Mouse (Mus musculus) forebrain, embryonic 14.5 days (tissue): ENCODE measurements around the gene Pcdh9. TPM values are rescaled to one million over a fixed set of nuclear protein-coding genes. Genes with fewer than 3 reads are reported as not detected.

Source experiments
- ATAC-seq: fragments of 200-750 bp; cut with Nextera tagmentation; 2 replicates; pipeline ENCODE4 v1.8.0; 2017; ENCODE audit warnings: mild to moderate bottlenecking, moderate library complexity
- DNase-seq: peaks from one replicate; pipeline ENCODE4 v3.0.0-alpha.2; 2015; ENCODE audit warnings: low spot score
- H3K27ac ChIP-seq: fragments of 300-500 bp; sonication (generic); 2 replicates; pipeline ENCODE4 v1.5.1; 2014; ENCODE audit warnings: low read depth, mild to moderate bottlenecking, control low read depth, low read length, moderate library complexity
- H3K27me3 ChIP-seq: fragments of 300-500 bp; sonication (generic); replicated peaks from 2 replicates; pipeline ENCODE4 v1.6.1; 2014; ENCODE audit warnings: low read length, control low read depth, mixed read lengths; ENCODE audit not compliant: control insufficient read depth, insufficient read depth
- H3K36me3 ChIP-seq: fragments of 300-500 bp; sonication (generic); 2 replicates; pipeline ENCODE4 v1.6.1; 2014; ENCODE audit warnings: low read length, control low read depth; ENCODE audit not compliant: control insufficient read depth, insufficient read depth
- H3K4me1 ChIP-seq: fragments of 300-500 bp; sonication (generic); 2 replicates; pipeline ENCODE4 v1.6.1; 2014; ENCODE audit warnings: antibody characterized with exemption, low read length, control low read depth; ENCODE audit not compliant: control insufficient read depth, insufficient read depth
- H3K4me2 ChIP-seq: fragments of 300-500 bp; sonication (generic); 2 replicates; pipeline ENCODE4 v1.6.1; 2014; ENCODE audit warnings: mild to moderate bottlenecking, control low read depth, low read length
- H3K4me3 ChIP-seq: fragments of 300-500 bp; sonication (generic); 2 replicates; pipeline ENCODE4 v1.5.1; 2014; ENCODE audit warnings: low read depth, low read length, control low read depth
- H3K9ac ChIP-seq: fragments of 300-500 bp; sonication (generic); 2 replicates; pipeline ENCODE4 v1.6.1; 2014; ENCODE audit warnings: mild to moderate bottlenecking, low read length, control low read depth, moderate library complexity
- H3K9me3 ChIP-seq: fragments of 300-500 bp; sonication (generic); replicated peaks from 2 replicates; pipeline ENCODE4 v1.6.1; 2016; ENCODE audit warnings: low read length, control low read depth, mixed read lengths; ENCODE audit not compliant: control insufficient read depth
- WGBS: fragments of 180-500 bp; shearing (Covaris S2); extraction: QIAGEN DNeasy Blood & Tissue Kit; methylation state at CpG from one replicate; pipeline ENCODE4 v1.1.7; 2014; 5-methylcytosine and 5-hydroxymethylcytosine counted together
- polyA plus RNA-seq: library from polyadenylated mRNA; unstranded; fragments of >200 nt; fragmentation: Nextera tagmentation; extraction: Ambion mirVana; gene quantifications from 2 replicates; pipeline ENCODE4 v1.2.1, GENCODE M21; 2014

The Pcdh9 gene
- polyA plus RNA-seq, 1 experiment from 2014 or later = 52.3 TPM

GRCm38 (mm10) chr14:93734077-93734673 lies 156.3 kb downstream of the Pcdh9 start:
- Histone ChIP-seq H3K36me3 (no peaks in the 10 kb centered on the region), H3K27ac (no peak overlapping the region), H3K27me3 (no peaks in the 10 kb centered on the region), H3K4me1 (no peaks in the 10 kb centered on the region), H3K9me3 (no peaks in the 10 kb centered on the region), H3K4me3 (no peak overlapping the region), H3K9ac (no peak overlapping the region), H3K4me2 (no peak overlapping the region)
- DNase-seq = no peak
- no peak for ATAC-seq
- 78% methylated on average over 10 of the region's 10 CpGs for whole genome bisulfite sequencing

- DNase-seq = no peak
These were observed 164.7 kb downstream of the Pcdh9 start for GRCm38 (mm10) chr14:93725798-93726197.

GRCm38 (mm10) chr14:93719208-93719607 lies 171.3 kb downstream of the Pcdh9 start:
- no peak overlapping the region for H3K4me2 ChIP-seq
- DNase-seq (peak; percentile 22), ATAC-seq (no peak)
- no peaks in the 10 kb centered on the region for H3K36me3 ChIP-seq
- no peak overlapping the region for H3K4me3 ChIP-seq
- no peaks in the 10 kb centered on the region for H3K27me3 ChIP-seq
- 69% methylated on average over 1 of the region's 1 CpGs for WGBS
- no peak overlapping the region for H3K9ac ChIP-seq
- no peak overlapping the region for H3K27ac ChIP-seq
- H3K4me1 ChIP-seq = no peaks in the 10 kb centered on the region
- no peaks in the 10 kb centered on the region for H3K9me3 ChIP-seq

More at GRCm38 (mm10) chr14:93725798-93726197, 164.7 kb downstream of the Pcdh9 start:
- H3K4me3 ChIP-seq = no peak overlapping the region
- no peak overlapping the region for H3K27ac ChIP-seq
- 61% methylated on average over 1 of the region's 1 CpGs for WGBS
- H3K4me1 ChIP-seq = no peaks in the 10 kb centered on the region
- no peak overlapping the region for H3K9ac ChIP-seq
- H3K36me3 ChIP-seq = no peaks in the 10 kb centered on the region
- no peak overlapping the region for H3K4me2 ChIP-seq
- no peaks in the 10 kb centered on the region for H3K27me3 ChIP-seq
- H3K9me3 ChIP-seq = no peaks in the 10 kb centered on the region
- ATAC-seq = no peak

GRCm38 (mm10) chr14:93713250-93713935 lies 177.1 kb downstream of the Pcdh9 start:
- Histone ChIP-seq H3K4me1 (0 out of 2 replicates have a peak, but pooled peaks cover 2% of the 10 kb centered on the region), H3K4me2 (no peak overlapping the region), H3K27ac (peak overlapping the region; percentile 58; the same call in 1 of the 2 replicates), H3K27me3 (no peaks in the 10 kb centered on the region), H3K36me3 (no peaks in the 10 kb centered on the region), H3K9ac (no peak overlapping the region), H3K4me3 (no peak overlapping the region), H3K9me3 (no peaks in the 10 kb centered on the region)
- DNase-seq (peak; percentile 41), ATAC-seq (peak; percentile 60; the same call in 1 of the 2 replicates)
- 72% methylated on average over 12 of the region's 12 CpGs for WGBS

- Histone ChIP-seq H3K4me1 (0 out of 2 replicates have a peak, but pooled peaks cover 2% of the 10 kb centered on the region), H3K4me2 (no peak overlapping the region), H3K36me3 (no peaks in the 10 kb centered on the region), H3K4me3 (no peak overlapping the region), H3K27me3 (no peaks in the 10 kb centered on the region), H3K9ac (no peak overlapping the region), H3K9me3 (no peaks in the 10 kb centered on the region), H3K27ac (no peak overlapping the region)
- ATAC-seq (no peak), DNase-seq (no peak)
- WGBS = 79% methylated on average over 3 of the region's 3 CpGs
These were observed 181.8 kb downstream of the Pcdh9 start for GRCm38 (mm10) chr14:93708651-93709050.

- H3K4me2 ChIP-seq = peak overlapping the region; percentile 36
- DNase-seq = peak; percentile 61
- H3K27me3 ChIP-seq = no peaks in the 10 kb centered on the region
- 24% methylated on average over 12 of the region's 12 CpGs for WGBS
- peaks cover 7% of the 10 kb centered on the region; the same call in 1 of the 2 replicates for H3K4me1 ChIP-seq
- no peaks in the 10 kb centered on the region for H3K36me3 ChIP-seq
- no peaks in the 10 kb centered on the region for H3K9me3 ChIP-seq
- ATAC-seq = peak; percentile 50; the same call in 1 of the 2 replicates
- no peak overlapping the region; the same call in 1 of the 2 replicates for H3K27ac ChIP-seq
- no peak overlapping the region; the same call in 1 of the 2 replicates for H3K9ac ChIP-seq
- no peak overlapping the region for H3K4me3 ChIP-seq
These were observed 188.9 kb downstream of the Pcdh9 start for GRCm38 (mm10) chr14:93701385-93702101.

- ATAC-seq = no peak
- H3K4me1 ChIP-seq = peaks cover 7% of the 10 kb centered on the region; the same call in 1 of the 2 replicates
- H3K27ac ChIP-seq = no peak overlapping the region
- H3K9ac ChIP-seq = no peak overlapping the region
- H3K4me3 ChIP-seq = no peak overlapping the region
- peak overlapping the region; percentile 36 for H3K4me2 ChIP-seq
- no peaks in the 10 kb centered on the region for H3K36me3 ChIP-seq
- peak; percentile 13 for DNase-seq
- H3K27me3 ChIP-seq = no peaks in the 10 kb centered on the region
- WGBS = 71% methylated on average over 1 of the region's 1 CpGs
- no peaks in the 10 kb centered on the region for H3K9me3 ChIP-seq
These were observed 189.6 kb downstream of the Pcdh9 start for GRCm38 (mm10) chr14:93700916-93701315.

GRCm38 (mm10) chr14:93684641-93685040 lies 205.8 kb downstream of the Pcdh9 start:
- WGBS = 50% methylated on average over 1 of the region's 1 CpGs
- Histone ChIP-seq H3K4me1 (no peaks in the 10 kb centered on the region), H3K4me3 (no peak overlapping the region), H3K9me3 (no peaks in the 10 kb centered on the region; the same call in 1 of the 2 replicates), H3K27me3 (no peaks in the 10 kb centered on the region), H3K4me2 (no peak overlapping the region), H3K27ac (no peak overlapping the region), H3K36me3 (no peaks in the 10 kb centered on the region), H3K9ac (no peak overlapping the region)
- DNase-seq (no peak), ATAC-seq (no peak)
